Mouse (Mus musculus) hindbrain, embryonic 16.5 days (tissue): ENCODE results near the gene Rapgef4. TPM values are rescaled to one million over a fixed set of nuclear protein-coding genes. Genes with fewer than 3 reads are reported as not detected.

Source experiments
- ATAC-seq: fragments of 200-750 bp; cut with Nextera tagmentation; 2 replicates; pipeline ENCODE4 v1.8.0; 2017; ENCODE audit warnings: moderate TSS enrichment, moderate library complexity
- H3K27ac ChIP-seq: fragments of 300-500 bp; sonication (generic); 2 replicates; pipeline ENCODE4 v1.5.1; 2014; ENCODE audit warnings: low read depth, mild to moderate bottlenecking, control low read depth, low read length, moderate library complexity
- H3K27me3 ChIP-seq: fragments of 300-500 bp; sonication (generic); replicated peaks from 2 replicates; pipeline ENCODE4 v1.6.1; 2014; ENCODE audit warnings: low read length; ENCODE audit not compliant: control insufficient read depth, insufficient read depth
- H3K36me3 ChIP-seq: fragments of 300-500 bp; sonication (generic); 2 replicates; pipeline ENCODE4 v1.6.1; 2014; ENCODE audit warnings: mild to moderate bottlenecking, low read length, moderate library complexity, mixed read lengths; ENCODE audit not compliant: control insufficient read depth, insufficient read depth
- H3K4me1 ChIP-seq: fragments of 300-500 bp; sonication (generic); 2 replicates; pipeline ENCODE4 v1.6.1; 2014; ENCODE audit warnings: low read depth, low read length; ENCODE audit not compliant: control insufficient read depth, insufficient read depth
- H3K4me2 ChIP-seq: fragments of 300-500 bp; sonication (generic); 2 replicates; pipeline ENCODE4 v1.6.1; 2014; ENCODE audit warnings: mild to moderate bottlenecking, low read length, control low read depth, moderate library complexity
- H3K4me3 ChIP-seq: fragments of 300-500 bp; sonication (generic); 2 replicates; pipeline ENCODE4 v1.5.1; 2014; ENCODE audit warnings: mild to moderate bottlenecking, low read length, control low read depth, moderate library complexity
- H3K9ac ChIP-seq: fragments of 300-500 bp; sonication (generic); 2 replicates; pipeline ENCODE4 v1.6.1; 2014; ENCODE audit warnings: low read depth, mild to moderate bottlenecking, control low read depth, low read length, moderate library complexity
- H3K9me3 ChIP-seq: fragments of 300-500 bp; sonication (generic); 2 replicates; pipeline ENCODE4 v1.6.1; 2014; ENCODE audit warnings: mild to moderate bottlenecking, low read length, moderate library complexity; ENCODE audit not compliant: control insufficient read depth
- WGBS: fragments of 180-500 bp; shearing (Covaris S2); extraction: QIAGEN DNeasy Blood & Tissue Kit; methylation state at CpG from one replicate; pipeline ENCODE4 v1.1.7; 2014; 5-methylcytosine and 5-hydroxymethylcytosine counted together
- polyA plus RNA-seq: library from polyadenylated mRNA; unstranded; fragments of >200 nt; fragmentation: Nextera tagmentation; extraction: Ambion mirVana; gene quantifications from 2 replicates; pipeline ENCODE4 v1.2.1, GENCODE M21; 2015

The Rapgef4 gene
- polyA plus RNA-seq, 1 experiment from 2014 or later, result 41.3 TPM

GRCm38 (mm10) chr2:72044191-72044590 lies 63.2 kb downstream of the Rapgef4 start:
- peaks cover 5% of the 10 kb centered on the region for H3K4me1 ChIP-seq
- H3K9me3 ChIP-seq, result no peaks in the 10 kb centered on the region
- no peak overlapping the region for H3K27ac ChIP-seq
- ATAC-seq, result no peak
- WGBS, result 53% methylated on average over 6 of the region's 6 CpGs
- no peaks in the 10 kb centered on the region for H3K36me3 ChIP-seq
- H3K4me2 ChIP-seq, result no peak overlapping the region
- no peak overlapping the region for H3K9ac ChIP-seq
- peaks cover 2% of the 10 kb centered on the region; the same call in 1 of the 2 replicates for H3K27me3 ChIP-seq
- H3K4me3 ChIP-seq, result no peak overlapping the region

DNA sequence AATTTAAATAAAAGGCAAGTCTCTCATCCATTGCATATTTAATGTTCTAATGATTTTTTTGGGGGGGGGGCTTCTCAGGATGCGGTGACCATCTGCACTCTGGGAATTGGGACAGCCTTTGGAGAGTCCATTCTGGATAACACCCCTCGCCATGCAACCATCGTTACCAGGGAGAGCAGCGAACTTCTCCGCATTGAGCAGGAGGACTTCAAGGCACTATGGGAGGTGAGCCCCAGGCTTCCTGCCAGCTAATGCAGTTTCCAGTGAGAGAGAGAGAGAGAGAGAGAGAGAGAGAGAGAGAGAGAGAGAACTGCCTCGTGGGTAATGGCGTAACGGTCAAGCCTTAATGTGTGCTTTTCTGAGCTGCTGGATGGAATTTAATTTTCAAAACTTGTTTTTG lies 64.0 kb downstream of the Rapgef4 start:
- H3K4me1 ChIP-seq, result peaks cover 4% of the 10 kb centered on the region
- WGBS, result 49% methylated on average over 8 of the region's 8 CpGs
- no peak overlapping the region for H3K4me3 ChIP-seq
- peaks cover 2% of the 10 kb centered on the region; the same call in 1 of the 2 replicates for H3K27me3 ChIP-seq
- H3K9me3 ChIP-seq, result no peaks in the 10 kb centered on the region
- no peak overlapping the region for H3K9ac ChIP-seq
- H3K36me3 ChIP-seq, result no peaks in the 10 kb centered on the region
- no peak for ATAC-seq
- H3K27ac ChIP-seq, result no peak overlapping the region
- H3K4me2 ChIP-seq, result no peak overlapping the region

GRCm38 (mm10) chr2:72045659-72046058 lies 64.6 kb downstream of the Rapgef4 start:
- Histone ChIP-seq H3K4me1 (peaks cover 4% of the 10 kb centered on the region), H3K27ac (no peak overlapping the region), H3K9ac (no peak overlapping the region), H3K27me3 (no peaks in the 10 kb centered on the region), H3K9me3 (no peaks in the 10 kb centered on the region), H3K4me3 (no peak overlapping the region), H3K4me2 (no peak overlapping the region), H3K36me3 (no peaks in the 10 kb centered on the region)
- ATAC-seq, result peak; percentile 37; the same call in 1 of the 2 replicates
- WGBS, result 48% methylated on average over 11 of the region's 11 CpGs

- Histone ChIP-seq H3K4me3 (no peak overlapping the region), H3K9ac (no peak overlapping the region), H3K4me1 (peaks cover 4% of the 10 kb centered on the region), H3K9me3 (no peaks in the 10 kb centered on the region), H3K36me3 (no peaks in the 10 kb centered on the region), H3K27ac (no peak overlapping the region), H3K4me2 (no peak overlapping the region), H3K27me3 (no peaks in the 10 kb centered on the region; the same call in 1 of the 2 replicates)
- 51% methylated on average over 7 of the region's 7 CpGs for WGBS
- no peak for ATAC-seq
Measured at GRCm38 (mm10) chr2:72050451-72050850, 69.4 kb downstream of the Rapgef4 start.

DNA sequence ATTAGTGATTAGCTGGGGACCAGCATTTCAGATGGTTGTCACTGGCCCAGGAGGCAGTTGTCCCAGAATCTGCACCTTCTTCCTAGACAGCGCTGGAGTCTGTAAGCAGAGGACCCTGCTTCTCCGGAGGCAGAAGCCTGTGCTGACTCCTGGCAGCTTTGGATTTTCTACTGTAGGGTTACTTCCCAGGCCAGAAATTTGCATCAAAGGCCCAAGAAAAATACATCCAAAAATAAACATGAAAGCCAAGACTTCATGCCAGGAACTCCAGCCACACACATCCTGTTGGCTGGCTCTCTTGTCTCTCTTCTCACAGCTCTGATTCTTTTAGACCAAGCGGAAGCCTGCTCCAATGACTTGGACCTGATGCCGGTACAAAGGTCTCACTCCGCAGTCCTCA lies 73.2 kb downstream of the Rapgef4 start:
- no peak for ATAC-seq
- H3K4me3 ChIP-seq, result no peak overlapping the region
- 55% methylated on average over 5 of the region's 5 CpGs for WGBS
- no peak overlapping the region for H3K4me2 ChIP-seq
- H3K9me3 ChIP-seq, result no peaks in the 10 kb centered on the region
- no peaks in the 10 kb centered on the region for H3K4me1 ChIP-seq
- H3K9ac ChIP-seq, result no peak overlapping the region
- no peaks in the 10 kb centered on the region for H3K36me3 ChIP-seq
- no peak overlapping the region; the same call in 1 of the 2 replicates for H3K27ac ChIP-seq
- H3K27me3 ChIP-seq, result no peaks in the 10 kb centered on the region; the same call in 1 of the 2 replicates

- H3K4me1 ChIP-seq, result no peaks in the 10 kb centered on the region
- no peaks in the 10 kb centered on the region for H3K36me3 ChIP-seq
- 67% methylated on average over 6 of the region's 6 CpGs for WGBS
- H3K9ac ChIP-seq, result no peak overlapping the region
- ATAC-seq, result no peak
- peak overlapping the region; percentile 11; the same call in 1 of the 2 replicates for H3K4me3 ChIP-seq
- H3K27ac ChIP-seq, result peak overlapping the region; percentile 29; the same call in 1 of the 2 replicates
- no peaks in the 10 kb centered on the region for H3K9me3 ChIP-seq
- H3K27me3 ChIP-seq, result no peaks in the 10 kb centered on the region; the same call in 1 of the 2 replicates
- peak overlapping the region; percentile 13; the same call in 1 of the 2 replicates for H3K4me2 ChIP-seq
Measured at GRCm38 (mm10) chr2:72054736-72055135, 73.7 kb downstream of the Rapgef4 start.

DNA sequence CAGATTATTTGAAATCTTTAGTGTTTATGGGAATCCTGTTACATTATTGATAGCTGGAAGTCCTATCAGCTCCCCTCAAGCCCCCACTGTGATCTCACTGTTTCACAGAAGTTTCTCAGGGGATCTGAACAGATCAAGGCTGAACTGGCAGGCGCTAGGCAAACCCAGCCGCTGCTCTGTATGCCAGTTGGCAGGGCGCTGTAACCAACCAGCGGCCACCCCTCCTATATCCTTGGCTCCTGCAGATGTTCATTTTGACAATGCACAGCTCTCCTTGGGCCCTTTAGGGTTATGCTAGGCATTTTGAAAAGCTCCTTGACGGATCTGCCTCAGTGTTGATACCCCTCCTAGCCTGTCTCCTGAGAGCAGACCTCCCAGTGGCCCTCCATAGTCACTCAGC lies 74.4 kb downstream of the Rapgef4 start:
- Histone ChIP-seq H3K36me3 (no peaks in the 10 kb centered on the region), H3K9ac (no peak overlapping the region), H3K4me2 (peak overlapping the region; percentile 28; the same call in 1 of the 2 replicates), H3K4me3 (0 out of 2 replicates have a peak overlapping the region, but pooled peaks have one; percentile 6), H3K4me1 (no peaks in the 10 kb centered on the region), H3K9me3 (no peaks in the 10 kb centered on the region), H3K27ac (no peak overlapping the region), H3K27me3 (no peaks in the 10 kb centered on the region; the same call in 1 of the 2 replicates)
- ATAC-seq, result no peak
- WGBS, result 56% methylated on average over 5 of the region's 5 CpGs

GRCm38 (mm10) chr2:72056081-72056874 lies 75.2 kb downstream of the Rapgef4 start:
- ATAC-seq, result no peak
- H3K4me2 ChIP-seq, result peak overlapping the region; percentile 19; the same call in 1 of the 2 replicates
- H3K4me1 ChIP-seq, result no peaks in the 10 kb centered on the region
- H3K9ac ChIP-seq, result no peak overlapping the region
- no peaks in the 10 kb centered on the region for H3K9me3 ChIP-seq
- H3K36me3 ChIP-seq, result no peaks in the 10 kb centered on the region
- H3K4me3 ChIP-seq, result 0 out of 2 replicates have a peak overlapping the region, but pooled peaks have one; percentile 11
- WGBS, result 63% methylated on average over 11 of the region's 11 CpGs
- H3K27me3 ChIP-seq, result no peaks in the 10 kb centered on the region; the same call in 1 of the 2 replicates
- H3K27ac ChIP-seq, result peak overlapping the region; percentile 56; the same call in 1 of the 2 replicates

DNA sequence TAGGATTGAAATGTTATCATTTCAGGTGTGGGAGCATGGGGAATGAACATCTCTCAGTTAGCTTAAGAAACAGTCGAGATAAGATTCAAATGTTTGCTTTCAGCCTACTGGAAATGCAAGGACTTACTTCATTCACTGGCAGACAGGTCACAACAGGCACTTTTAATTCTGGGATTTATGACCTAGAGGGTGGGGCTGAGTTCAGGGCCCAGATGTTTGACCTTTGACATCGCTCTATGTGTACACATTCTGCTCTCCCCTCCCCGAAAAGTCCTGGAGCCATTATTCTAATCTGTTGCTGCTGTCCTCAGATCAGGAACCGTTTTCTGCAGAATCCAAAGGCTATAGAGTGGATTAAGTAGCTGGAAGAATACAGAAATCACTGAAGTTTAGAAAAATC lies 81.9 kb downstream of the Rapgef4 start:
- WGBS, result 70% methylated on average over 4 of the region's 4 CpGs
- ATAC-seq, result no peak
- no peak overlapping the region for H3K9ac ChIP-seq

More for the DNA sequence above, 81.9 kb downstream of the Rapgef4 start:
- H3K4me2 ChIP-seq, result no peak overlapping the region
- H3K4me3 ChIP-seq, result no peak overlapping the region
- no peak overlapping the region for H3K27ac ChIP-seq
- H3K9me3 ChIP-seq, result no peaks in the 10 kb centered on the region
- H3K27me3 ChIP-seq, result no peaks in the 10 kb centered on the region
- no peaks in the 10 kb centered on the region for H3K36me3 ChIP-seq
- no peaks in the 10 kb centered on the region for H3K4me1 ChIP-seq
